Mouse (Mus musculus): ENCODE results near the gene Gm10134. TPM values are rescaled to one million over a fixed set of nuclear protein-coding genes. Genes with fewer than 3 reads are reported as not detected.

Gene Gm10134
- total and polyA plus RNA-seq, 3 experiments, result not detected

DNA sequence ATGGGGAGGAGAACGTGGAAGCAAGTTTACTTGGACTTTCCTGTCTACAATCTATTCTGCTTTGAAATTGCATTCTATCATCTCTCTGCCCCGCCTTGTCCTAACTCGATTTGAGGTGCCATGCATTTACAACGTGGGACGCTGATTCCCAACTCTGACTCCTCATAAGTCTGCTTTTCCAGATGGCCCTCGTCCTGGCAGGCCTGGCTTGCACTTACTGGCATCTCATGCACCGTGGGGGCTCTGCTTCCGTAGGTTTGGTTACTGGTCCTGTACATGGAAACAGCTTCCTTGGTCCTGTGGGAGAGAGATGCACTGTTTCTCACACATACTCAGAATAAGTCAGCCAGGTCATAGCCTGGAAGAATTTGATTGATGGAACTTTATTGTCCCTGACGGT is 41.0 kb upstream of the Gm10134 start:
- H3K9ac ChIP-seq (ENCODE audit: insufficient read depth, low read depth), result no peak overlapping the region
- no peaks in the 10 kb centered on the region for H3K9me3 ChIP-seq (replicated peaks; ENCODE audit: low read length)
- in situ Hi-C loops (cut with MboI; ENCODE audit: low pct_ligation_motif_present, low pct_unique_long_range_greater_than_20kb, low sequenced_read_pairs) (no loop called here), dilution Hi-C loops (cut with MboI; ENCODE audit: extremely low pct_ligation_motif_present, extremely low pct_unique_long_range_greater_than_20kb, low sequenced_read_pairs) (no loop called here)
- TF ChIP-seq GABPA (IDR thresholded peaks at IDR 0.05; ENCODE audit: insufficient replicate concordance, low read depth, low read length) (no peak), NRF1 (IDR thresholded peaks at IDR 0.05; ENCODE audit: low read depth, low read length) (no peak), RAD21 (IDR thresholded peaks at IDR 0.05; ENCODE audit: low read depth, low read length) (no peak), TCF12 (IDR thresholded peaks at IDR 0.05; ENCODE audit: low read depth, low read length) (no peak), IRF4 (IDR thresholded peaks at IDR 0.05; ENCODE audit: low read depth, low read length) (no peak), E2F4 (IDR thresholded peaks at IDR 0.05; ENCODE audit: insufficient replicate concordance, low read depth, low read length) (no peak), ZKSCAN1 (IDR thresholded peaks at IDR 0.05; ENCODE audit: borderline replicate concordance, low read depth, low read length) (no peak), ZNF384 (IDR thresholded peaks at IDR 0.05; ENCODE audit: low read depth, low read length) (no peak), SMC3 (IDR thresholded peaks at IDR 0.05; ENCODE audit: low read depth, low read length) (no peak), MEF2A (IDR thresholded peaks at IDR 0.05; ENCODE audit: borderline replicate concordance, low read depth, low read length) (no peak), TBP (conservative IDR thresholded peaks at IDR 0.05; ENCODE audit: low read depth, low read length) (no peak), UBTF (IDR thresholded peaks at IDR 0.05; ENCODE audit: low read depth, low read length) (no peak), MYC (IDR thresholded peaks at IDR 0.05; ENCODE audit: low read depth, low read length) (no peak), POLR2A (IDR thresholded peaks at IDR 0.05; ENCODE audit: low read depth, low read length) (no peak), JUND (conservative IDR thresholded peaks at IDR 0.05; ENCODE audit: low read depth, low read length) (no peak), BHLHE40 (IDR thresholded peaks at IDR 0.05; ENCODE audit: low read depth, low read length) (no peak), PAX5 (IDR thresholded peaks at IDR 0.05; ENCODE audit: low read length) (no peak)
- no peak for DNase-seq (ENCODE audit: extremely low read depth)
- H3K36me3 ChIP-seq (replicated peaks in 1 of 2; ENCODE audit: control insufficient read depth in 1 of 2, insufficient read depth in 1 of 2, low read length in 1 of 2), result peaks cover 9 to 12% of the 10 kb centered on the region in 2 experiments
- peaks cover 14% of the 10 kb centered on the region for H3K79me2 ChIP-seq (replicated peaks; ENCODE audit: control insufficient read depth, extremely low read depth, insufficient read depth, poor library complexity, severe bottlenecking)
- H3K4me3 ChIP-seq (replicated peaks in 1 of 3; ENCODE audit: low read depth in 2 of 3, low read length in 2 of 3, poor library complexity in 1 of 3), result no peak overlapping the region
- no peak overlapping the region for H3K4me2 ChIP-seq (ENCODE audit: insufficient read depth, low read depth, poor library complexity, severe bottlenecking)
- peaks cover 60% of the 10 kb centered on the region for H3K27me3 ChIP-seq (replicated peaks)
- H3K27ac ChIP-seq (ENCODE audit: insufficient read depth, low read depth), result no peak overlapping the region
- peaks cover 11 to 20% of the 10 kb centered on the region in 2 experiments for H3K4me1 ChIP-seq (ENCODE audit: control insufficient read depth in 1 of 2, insufficient read depth in 2 of 2)

- in situ Hi-C loops (cut with MboI; ENCODE audit: low pct_ligation_motif_present, low pct_unique_long_range_greater_than_20kb, low sequenced_read_pairs) (no loop called here), dilution Hi-C loops (cut with MboI; ENCODE audit: extremely low pct_ligation_motif_present, extremely low pct_unique_long_range_greater_than_20kb, low sequenced_read_pairs) (no loop called here)
- Histone ChIP-seq H3K27me3 (replicated peaks) (peaks cover 52% of the 10 kb centered on the region), H3K36me3 (replicated peaks in 1 of 2; ENCODE audit: control insufficient read depth in 1 of 2, insufficient read depth in 1 of 2, low read length in 1 of 2) (peaks cover 13 to 22% of the 10 kb centered on the region in 2 experiments), H3K4me1 (ENCODE audit: control insufficient read depth in 1 of 2, insufficient read depth in 2 of 2) (peaks cover 11 to 21% of the 10 kb centered on the region in 2 experiments), H3K79me2 (replicated peaks; ENCODE audit: control insufficient read depth, extremely low read depth, insufficient read depth, poor library complexity, severe bottlenecking) (peaks cover 14% of the 10 kb centered on the region), H3K9ac (ENCODE audit: insufficient read depth, low read depth) (no peak within 1 kb of the TSS), H3K4me2 (ENCODE audit: insufficient read depth, low read depth, poor library complexity, severe bottlenecking) (peak within 1 kb of the TSS; percentile 89), H3K27ac (ENCODE audit: insufficient read depth, low read depth) (no peak within 1 kb of the TSS), H3K4me3 (replicated peaks in 1 of 3; ENCODE audit: low read depth in 2 of 3, low read length in 2 of 3, poor library complexity in 1 of 3) (peak within 1 kb of the TSS in 1 of 3 experiments; percentile 16), H3K9me3 (replicated peaks; ENCODE audit: low read length) (no peaks in the 10 kb centered on the region)
- DNase-seq (ENCODE audit: extremely low read depth), result peak; percentile 55
- TF ChIP-seq SIN3A (IDR thresholded peaks at IDR 0.05; ENCODE audit: low read length), result peak; percentile 94
- no peak for TF ChIP-seq NRF1 (IDR thresholded peaks at IDR 0.05; ENCODE audit: low read depth, low read length)
- no peak for TF ChIP-seq MYC (IDR thresholded peaks at IDR 0.05; ENCODE audit: low read depth, low read length)
- TF ChIP-seq E2F4 (IDR thresholded peaks at IDR 0.05; ENCODE audit: insufficient replicate concordance, low read depth, low read length), result no peak
- TF ChIP-seq MEF2A (IDR thresholded peaks at IDR 0.05; ENCODE audit: borderline replicate concordance, low read depth, low read length), result no peak
- TF ChIP-seq RCOR1 (conservative IDR thresholded peaks at IDR 0.05; ENCODE audit: low read depth, low read length), result no peak
- no peak for TF ChIP-seq RAD21 (IDR thresholded peaks at IDR 0.05; ENCODE audit: low read depth, low read length)
- peak; percentile 82 for TF ChIP-seq MXI1 (IDR thresholded peaks at IDR 0.05; ENCODE audit: low read depth, low read length)
- no peak for TF ChIP-seq MAZ (IDR thresholded peaks at IDR 0.05; ENCODE audit: low read depth, low read length)
- no peak for TF ChIP-seq JUN (IDR thresholded peaks at IDR 0.05; ENCODE audit: insufficient read depth, low read depth, low read length)
- no peak for TF ChIP-seq TBP (conservative IDR thresholded peaks at IDR 0.05; ENCODE audit: low read depth, low read length)
- TF ChIP-seq UBTF (IDR thresholded peaks at IDR 0.05; ENCODE audit: low read depth, low read length), result 0 out of 2 replicates have a peak, but pooled peaks have one; percentile 58
- 0 out of 2 replicates have a peak, but pooled peaks have one; percentile 14 for TF ChIP-seq BHLHE40 (IDR thresholded peaks at IDR 0.05; ENCODE audit: low read depth, low read length)
- peak; percentile 83 for TF ChIP-seq USF1 (IDR thresholded peaks at IDR 0.05; ENCODE audit: low read depth, low read length)
- peak; percentile 56; the same call in 1 of the 2 replicates for TF ChIP-seq USF2 (conservative IDR thresholded peaks at IDR 0.05; ENCODE audit: low read depth, low read length)
- TF ChIP-seq ELF1 (IDR thresholded peaks at IDR 0.05; ENCODE audit: low read depth, low read length), result no peak
- no peak for TF ChIP-seq EP300 (IDR thresholded peaks at IDR 0.05; ENCODE audit: low read length)
- no peak for TF ChIP-seq JUND (conservative IDR thresholded peaks at IDR 0.05; ENCODE audit: low read depth, low read length)
These were observed 39.9 kb upstream of the Gm10134 start, which contains the start of gene 1700007K13Rik for GRCm38 (mm10) chr2:28465836-28466518. Gene 1700007K13Rik, minus strand, starts transcription at chr2:28466332.
